Mouse (Mus musculus) heart, embryonic 12.5 days (tissue): ENCODE results near the gene Crybb3. TPM values are rescaled to one million over a fixed set of nuclear protein-coding genes. Genes with fewer than 3 reads are reported as not detected.
A peak's percentile ranks its signal among the peaks of the same experiment; 100 is the strongest.

Experiments
- ATAC-seq: fragments of 200-750 bp; cut with Nextera tagmentation; 2 replicates; pipeline ENCODE4 v1.8.0; 2017; ENCODE audit warnings: moderate TSS enrichment, moderate library complexity; ENCODE audit not compliant: insufficient number of reproducible peaks, low FRiP score
- H3K27ac ChIP-seq: fragments of 300-500 bp; sonication (generic); 2 replicates; pipeline ENCODE4 v1.5.1; 2016; ENCODE audit warnings: mild to moderate bottlenecking, moderate library complexity; ENCODE audit not compliant: poor library complexity, severe bottlenecking
- H3K27me3 ChIP-seq: fragments of 300-500 bp; sonication (generic); replicated peaks from 2 replicates; pipeline ENCODE4 v1.6.1; 2016; ENCODE audit warnings: mild to moderate bottlenecking, moderate library complexity
- H3K36me3 ChIP-seq: fragments of 300-500 bp; sonication (generic); 2 replicates; pipeline ENCODE4 v1.6.1; 2016; ENCODE audit warnings: mild to moderate bottlenecking, moderate library complexity
- H3K4me1 ChIP-seq: fragments of 300-500 bp; sonication (generic); replicated peaks from 2 replicates; pipeline ENCODE4 v1.6.1; 2016; ENCODE audit warnings: mild to moderate bottlenecking
- H3K4me2 ChIP-seq: fragments of 300-500 bp; sonication (generic); 2 replicates; pipeline ENCODE4 v1.6.1; 2016; ENCODE audit warnings: mild to moderate bottlenecking, moderate library complexity
- H3K4me3 ChIP-seq: fragments of 300-500 bp; sonication (generic); 2 replicates; pipeline ENCODE4 v1.5.1; 2016; ENCODE audit warnings: mild to moderate bottlenecking
- H3K9ac ChIP-seq: fragments of 300-500 bp; sonication (generic); 2 replicates; pipeline ENCODE4 v1.6.1; 2016; ENCODE audit warnings: mild to moderate bottlenecking, moderate library complexity
- H3K9me3 ChIP-seq: fragments of 300-500 bp; sonication (generic); replicated peaks from 2 replicates; pipeline ENCODE4 v1.6.1; 2016; ENCODE audit warnings: mild to moderate bottlenecking, moderate library complexity
- WGBS: fragments of 180-500 bp; shearing (Covaris S2); methylation state at CpG from one replicate; pipeline ENCODE4 v1.1.7; 2016; 5-methylcytosine and 5-hydroxymethylcytosine counted together
- polyA plus RNA-seq: library from polyadenylated mRNA; unstranded; fragments of >200 nt; fragmentation: Nextera tagmentation; extraction: Ambion mirVana; gene quantifications from 2 replicates; pipeline ENCODE4 v1.2.1, GENCODE M21; 2016

The Crybb3 gene
- polyA plus RNA-seq, 1 experiment from 2014 or later, result 1.4 TPM

GRCm38 (mm10) chr5:113105035-113105434 is 23.7 kb upstream of the Crybb3 start:
- ATAC-seq, result no peak
- Histone ChIP-seq H3K4me2 (no peak overlapping the region), H3K9me3 (no peaks in the 10 kb centered on the region), H3K27me3 (no peaks in the 10 kb centered on the region), H3K4me1 (peaks cover 68% of the 10 kb centered on the region), H3K36me3 (peaks cover 17% of the 10 kb centered on the region), H3K9ac (0 out of 2 replicates have a peak overlapping the region, but pooled peaks have one; percentile 25), H3K27ac (no peak overlapping the region), H3K4me3 (no peak overlapping the region)
- 86% methylated on average over 9 of the region's 9 CpGs for whole genome bisulfite sequencing

- ATAC-seq, result peak; percentile 4; the same call in 1 of the 2 replicates
- Histone ChIP-seq H3K9me3 (no peaks in the 10 kb centered on the region), H3K4me3 (no peak overlapping the region), H3K4me2 (no peak overlapping the region), H3K36me3 (peaks cover 32% of the 10 kb centered on the region), H3K9ac (no peak overlapping the region), H3K4me1 (peaks cover 53% of the 10 kb centered on the region), H3K27ac (peak overlapping the region; percentile 62), H3K27me3 (no peaks in the 10 kb centered on the region)
- 48% methylated on average over 7 of the region's 7 CpGs for WGBS
These were observed 21.1 kb upstream of the Crybb3 start for GRCm38 (mm10) chr5:113102455-113102854.

GRCm38 (mm10) chr5:113101457-113101856 is 20.1 kb upstream of the Crybb3 start:
- H3K27ac ChIP-seq, result peak overlapping the region; percentile 62; the same call in 1 of the 2 replicates

GRCm38 (mm10) chr5:113100422-113100821 is 19.0 kb upstream of the Crybb3 start:
- Histone ChIP-seq H3K9ac (no peak overlapping the region), H3K36me3 (peaks cover 50% of the 10 kb centered on the region), H3K4me2 (no peak overlapping the region), H3K27ac (no peak overlapping the region), H3K27me3 (no peaks in the 10 kb centered on the region), H3K4me3 (no peak overlapping the region), H3K4me1 (peaks cover 40% of the 10 kb centered on the region), H3K9me3 (no peaks in the 10 kb centered on the region)
- ATAC-seq, result no peak
- WGBS, result 79% methylated on average over 11 of the region's 11 CpGs

More at GRCm38 (mm10) chr5:113101457-113101856, 20.1 kb upstream of the Crybb3 start:
- peaks cover 44% of the 10 kb centered on the region for H3K4me1 ChIP-seq
- no peak overlapping the region for H3K4me3 ChIP-seq
- H3K9ac ChIP-seq, result no peak overlapping the region
- H3K36me3 ChIP-seq, result peaks cover 42% of the 10 kb centered on the region
- no peak overlapping the region for H3K4me2 ChIP-seq
- no peaks in the 10 kb centered on the region for H3K9me3 ChIP-seq
- no peak for ATAC-seq
- no peaks in the 10 kb centered on the region for H3K27me3 ChIP-seq
- 77% methylated on average over 10 of the region's 10 CpGs for WGBS

- no peak overlapping the region for H3K9ac ChIP-seq
- H3K4me2 ChIP-seq, result no peak overlapping the region
- WGBS, result 14% methylated on average over 1 of the region's 1 CpGs
- no peaks in the 10 kb centered on the region for H3K27me3 ChIP-seq
- peaks cover 38% of the 10 kb centered on the region for H3K4me1 ChIP-seq
- ATAC-seq, result no peak; the same call in 1 of the 2 replicates
- H3K27ac ChIP-seq, result no peak overlapping the region
- no peak overlapping the region for H3K4me3 ChIP-seq
- no peaks in the 10 kb centered on the region for H3K9me3 ChIP-seq
- peaks cover 58% of the 10 kb centered on the region for H3K36me3 ChIP-seq
These were observed 18.2 kb upstream of the Crybb3 start for GRCm38 (mm10) chr5:113099546-113099945.

GRCm38 (mm10) chr5:113097551-113097950 is 16.2 kb upstream of the Crybb3 start:
- Histone ChIP-seq H3K9ac (no peak overlapping the region), H3K4me3 (no peak overlapping the region), H3K4me1 (peaks cover 22% of the 10 kb centered on the region), H3K4me2 (no peak overlapping the region), H3K36me3 (peaks cover 78% of the 10 kb centered on the region), H3K9me3 (no peaks in the 10 kb centered on the region), H3K27ac (no peak overlapping the region), H3K27me3 (no peaks in the 10 kb centered on the region)
- no peak for ATAC-seq
- WGBS, result 88% methylated on average over 17 of the region's 17 CpGs

- Histone ChIP-seq H3K4me1 (peaks cover 8% of the 10 kb centered on the region; the same call in 1 of the 2 replicates), H3K9me3 (no peaks in the 10 kb centered on the region), H3K4me3 (no peak overlapping the region), H3K9ac (no peak overlapping the region), H3K4me2 (no peak overlapping the region), H3K36me3 (peaks cover 89% of the 10 kb centered on the region), H3K27ac (no peak overlapping the region), H3K27me3 (no peaks in the 10 kb centered on the region)
- ATAC-seq, result no peak
- WGBS, result 87% methylated on average over 18 of the region's 18 CpGs
These were observed 14.1 kb upstream of the Crybb3 start for GRCm38 (mm10) chr5:113095456-113095855.

- ATAC-seq, result no peak
- H3K36me3 ChIP-seq, result peaks cover 99% of the 10 kb centered on the region
- no peak overlapping the region for H3K4me2 ChIP-seq
- H3K27ac ChIP-seq, result no peak overlapping the region
- H3K27me3 ChIP-seq, result no peaks in the 10 kb centered on the region
- no peak overlapping the region for H3K4me3 ChIP-seq
- no peaks in the 10 kb centered on the region for H3K9me3 ChIP-seq
- no peak overlapping the region for H3K9ac ChIP-seq
- 74% methylated on average over 7 of the region's 7 CpGs for WGBS
- H3K4me1 ChIP-seq, result peaks cover 6% of the 10 kb centered on the region; the same call in 1 of the 2 replicates
These were observed 11.0 kb upstream of the Crybb3 start for GRCm38 (mm10) chr5:113092406-113092805.

GRCm38 (mm10) chr5:113091162-113091561 is 9.8 kb upstream of the Crybb3 start:
- H3K27ac ChIP-seq, result no peak overlapping the region
- peaks cover 88% of the 10 kb centered on the region for H3K36me3 ChIP-seq
- no peak overlapping the region for H3K9ac ChIP-seq
- no peaks in the 10 kb centered on the region for H3K9me3 ChIP-seq
- H3K4me1 ChIP-seq, result peaks cover 11% of the 10 kb centered on the region
- no peak for ATAC-seq
- no peaks in the 10 kb centered on the region for H3K27me3 ChIP-seq
- H3K4me3 ChIP-seq, result no peak overlapping the region
- no peak overlapping the region for H3K4me2 ChIP-seq
- WGBS, result 61% methylated on average over 5 of the region's 5 CpGs

- 89% methylated on average over 11 of the region's 11 CpGs for WGBS
- H3K27me3 ChIP-seq, result no peaks in the 10 kb centered on the region
- peaks cover 84% of the 10 kb centered on the region for H3K36me3 ChIP-seq
These were observed 9.4 kb upstream of the Crybb3 start for GRCm38 (mm10) chr5:113090750-113091149.

GRCm38 (mm10) chr5:113090077-113090690 is 8.8 kb upstream of the Crybb3 start:
- H3K36me3 ChIP-seq, result peaks cover 84% of the 10 kb centered on the region

More at GRCm38 (mm10) chr5:113090750-113091149, 9.4 kb upstream of the Crybb3 start:
- H3K9me3 ChIP-seq, result no peaks in the 10 kb centered on the region
- H3K27ac ChIP-seq, result no peak overlapping the region
- H3K4me1 ChIP-seq, result peaks cover 11% of the 10 kb centered on the region
- ATAC-seq, result no peak
- no peak overlapping the region for H3K9ac ChIP-seq
- H3K4me3 ChIP-seq, result no peak overlapping the region
- no peak overlapping the region for H3K4me2 ChIP-seq

GRCm38 (mm10) chr5:113087465-113087864 is 6.1 kb upstream of the Crybb3 start:
- 77% methylated on average over 1 of the region's 2 CpGs for WGBS
- no peak overlapping the region for H3K27ac ChIP-seq
- no peaks in the 10 kb centered on the region for H3K27me3 ChIP-seq
- ATAC-seq, result no peak
- H3K4me3 ChIP-seq, result no peak overlapping the region
- H3K9me3 ChIP-seq, result no peaks in the 10 kb centered on the region
- H3K9ac ChIP-seq, result no peak overlapping the region
- peaks cover 60% of the 10 kb centered on the region for H3K36me3 ChIP-seq
- no peak overlapping the region for H3K4me2 ChIP-seq
- peaks cover 15% of the 10 kb centered on the region for H3K4me1 ChIP-seq

More at GRCm38 (mm10) chr5:113090077-113090690, 8.8 kb upstream of the Crybb3 start:
- Histone ChIP-seq H3K9me3 (no peaks in the 10 kb centered on the region), H3K27me3 (no peaks in the 10 kb centered on the region), H3K9ac (no peak overlapping the region), H3K27ac (no peak overlapping the region), H3K4me1 (peaks cover 11% of the 10 kb centered on the region), H3K4me3 (no peak overlapping the region), H3K4me2 (no peak overlapping the region)
- 91% methylated on average over 24 of the region's 24 CpGs for WGBS
- no peak for ATAC-seq
